Mouse (Mus musculus): ENCODE measurements around the gene Msgn1.
A peak's percentile ranks its signal among the peaks of the same experiment; 100 is the strongest.

Gene Msgn1

DNA sequence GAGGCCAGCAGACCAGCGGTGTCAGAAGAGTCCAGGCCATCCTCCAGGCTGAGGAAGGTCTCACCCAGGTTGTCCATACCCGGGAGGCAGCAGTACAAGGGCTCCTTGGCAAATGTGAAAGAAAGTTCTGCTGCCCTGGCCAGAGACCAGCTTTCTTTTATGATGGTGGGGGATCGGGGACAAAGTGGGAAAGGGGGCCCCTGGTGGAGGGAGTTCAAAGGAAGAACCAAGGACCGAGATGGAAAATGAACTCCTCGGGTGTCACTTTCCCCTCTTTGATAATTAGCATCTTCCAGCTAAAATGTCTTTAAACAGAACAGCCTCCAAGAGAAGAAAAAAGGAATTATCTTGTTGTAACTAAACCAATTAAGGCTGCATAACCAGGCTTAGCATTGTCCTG, at the start of gene Msgn1:
TSS of gene Msgn1 (minus strand) at position 101 of the 400 bp plus-strand sequence.
- DNase-seq (ENCODE audit: low spot score in 2 of 2): no peak

- DNase-seq (ENCODE audit: low spot score in 2 of 2): no peak
These were observed 41.5 kb upstream of the Msgn1 start for GRCm38 (mm10) chr12:11250322-11250721.

DNA sequence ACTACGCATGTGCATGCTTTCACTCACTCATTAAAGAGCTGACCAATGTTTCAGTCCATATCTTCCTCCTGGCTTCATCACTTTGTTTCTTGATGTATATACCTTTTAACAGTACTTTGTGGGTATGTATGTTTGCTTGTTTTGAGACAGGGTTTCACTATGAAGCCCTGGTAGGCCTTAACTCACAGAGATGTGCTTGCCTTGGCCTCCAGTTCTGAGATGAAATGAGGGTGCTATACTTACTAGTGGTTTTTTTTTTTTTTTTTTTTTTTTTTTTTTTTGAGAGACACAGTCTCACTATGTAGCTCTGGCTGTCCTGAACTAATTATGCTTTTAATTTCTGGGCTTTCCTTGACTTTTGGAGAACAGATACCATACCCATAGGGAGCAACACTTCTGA, 38.7 kb upstream of the Msgn1 start:
- DNase-seq (ENCODE audit: low spot score in 2 of 2): no peak

GRCm38 (mm10) chr12:11235996-11236395, 27.2 kb upstream of the Msgn1 start:
- no peak for DNase-seq (ENCODE audit: low spot score in 2 of 2)

- DNase-seq (ENCODE audit: low spot score in 2 of 2): no peak
These were observed 21.5 kb upstream of the Msgn1 start for GRCm38 (mm10) chr12:11230267-11230666.

GRCm38 (mm10) chr12:11226529-11227268, 17.9 kb upstream of the Msgn1 start:
- DNase-seq (ENCODE audit: low spot score in 2 of 2): no peak

DNA sequence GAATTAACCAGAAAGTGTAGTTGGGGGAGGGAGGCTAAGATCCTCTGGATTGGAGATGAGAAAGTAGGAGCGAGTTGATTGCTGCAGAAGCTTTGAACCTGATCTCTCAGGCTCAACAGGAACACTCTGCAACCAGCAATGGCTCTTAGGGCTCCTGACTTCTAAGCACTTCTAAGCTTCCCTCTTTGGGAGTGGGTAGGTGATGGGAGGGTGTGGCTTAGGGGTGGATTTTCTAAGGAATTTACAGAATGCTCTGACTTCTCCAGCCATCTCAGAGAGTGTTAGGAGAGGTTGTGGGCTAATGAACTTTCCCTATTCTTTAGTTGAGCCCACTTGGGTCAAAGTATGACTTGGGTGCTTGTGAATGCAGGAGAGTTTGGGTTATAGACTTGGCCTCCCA, 17.4 kb upstream of the Msgn1 start:
- no peak for DNase-seq (ENCODE audit: low spot score in 2 of 2)

GRCm38 (mm10) chr12:11224722-11225121, 15.9 kb upstream of the Msgn1 start:
- no peak for DNase-seq (ENCODE audit: low spot score in 2 of 2)

DNA sequence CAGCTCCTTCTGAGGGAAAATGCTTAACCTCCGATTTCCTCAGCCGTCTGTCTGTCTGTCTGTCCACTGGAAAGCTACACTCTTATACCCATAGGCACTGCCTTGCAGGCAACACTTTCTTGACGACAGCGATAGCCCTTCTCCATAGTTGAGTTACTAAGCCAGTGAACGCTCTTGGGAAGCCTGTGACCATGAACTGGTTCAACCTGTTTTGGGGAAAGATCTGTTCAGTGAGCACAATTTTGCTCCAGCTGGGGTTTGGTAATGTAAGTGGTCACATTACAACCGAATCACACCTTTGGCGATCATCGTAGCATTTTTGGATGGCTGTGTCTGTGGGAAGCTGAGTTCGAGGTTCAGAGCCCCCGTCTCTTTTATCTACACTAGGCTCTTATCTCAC, 14.3 kb upstream of the Msgn1 start:
- no peak for DNase-seq (ENCODE audit: low spot score in 2 of 2)

DNA sequence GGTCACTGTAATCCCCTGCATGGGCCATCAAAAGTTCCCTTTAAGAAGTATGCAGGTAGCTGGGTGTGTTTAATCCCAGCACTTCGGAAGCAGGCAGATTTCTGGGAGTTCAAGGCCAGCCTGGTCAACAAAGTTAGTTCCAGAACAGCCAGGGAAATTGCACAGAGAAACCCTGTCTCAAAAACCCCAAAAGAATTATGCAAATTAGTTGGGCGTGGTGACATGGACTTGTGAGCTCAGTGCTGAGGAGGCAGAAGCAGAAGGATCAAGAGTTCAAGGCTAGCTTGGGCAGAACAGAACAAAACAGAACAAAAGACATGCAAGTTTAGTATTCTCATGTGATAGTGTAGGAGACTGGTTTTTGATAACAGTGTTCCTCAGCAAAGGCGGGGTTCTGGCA, 13.8 kb upstream of the Msgn1 start:
- no peak for DNase-seq (ENCODE audit: low spot score in 2 of 2)

- peak in 1 of 2 experiments; percentile 24 for DNase-seq (ENCODE audit: low spot score in 2 of 2)
These were observed 13.0 kb upstream of the Msgn1 start for GRCm38 (mm10) chr12:11221524-11222330.

- no peak for DNase-seq (ENCODE audit: low spot score in 2 of 2)
These were observed 9.0 kb upstream of the Msgn1 start for GRCm38 (mm10) chr12:11217726-11218250.

- no peak for DNase-seq (ENCODE audit: low spot score in 2 of 2)
These were observed 7.7 kb upstream of the Msgn1 start for GRCm38 (mm10) chr12:11216454-11216853.

DNA sequence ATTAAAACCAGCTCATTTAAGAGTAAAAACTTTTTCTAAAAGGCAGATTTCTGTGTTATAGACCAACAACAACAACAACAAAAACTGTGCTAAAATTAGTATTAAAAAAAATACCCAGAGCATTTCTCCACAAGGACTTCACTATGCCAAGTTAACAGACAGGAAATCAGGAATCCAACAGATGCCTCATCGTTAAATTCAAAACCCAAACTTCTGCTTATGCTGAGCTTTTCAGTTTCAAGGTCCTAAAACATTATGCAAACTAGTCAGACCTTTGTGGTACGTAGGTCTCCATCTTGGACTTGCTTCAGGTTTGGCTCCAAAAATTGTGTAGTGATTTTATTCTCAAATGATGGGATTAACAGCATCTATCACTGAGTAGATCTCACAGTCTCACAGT, 6.8 kb upstream of the Msgn1 start:
- DNase-seq (ENCODE audit: low spot score in 2 of 2): no peak

GRCm38 (mm10) chr12:11214776-11215175, 6.0 kb upstream of the Msgn1 start:
- no peak for DNase-seq (ENCODE audit: low spot score in 2 of 2)

DNA sequence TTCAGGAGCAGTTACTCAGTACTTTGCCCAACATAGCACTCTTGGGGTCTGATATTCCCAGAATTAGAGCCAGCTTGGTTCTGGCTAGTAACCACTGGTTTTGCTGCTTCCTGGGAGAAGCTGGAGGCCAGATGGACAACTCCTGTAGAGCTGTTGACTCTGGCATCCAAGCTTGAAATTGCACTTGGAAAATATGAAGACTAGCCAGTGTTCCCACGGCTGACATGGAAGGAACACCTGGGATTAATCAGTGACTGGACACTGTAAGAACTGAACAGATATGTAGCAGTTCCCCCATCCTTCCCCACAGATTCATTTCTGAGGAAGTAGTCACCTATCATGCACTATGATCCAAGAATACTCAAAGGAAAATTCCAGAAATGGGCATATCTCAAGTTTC, 4.1 kb upstream of the Msgn1 start:
- DNase-seq (ENCODE audit: low spot score in 2 of 2): no peak

- no peak for DNase-seq (ENCODE audit: low spot score in 2 of 2)
These were observed 1.6 kb upstream of the Msgn1 start for GRCm38 (mm10) chr12:11210361-11210760.

- no peak for DNase-seq (ENCODE audit: low spot score in 2 of 2)
These were observed 864 bp upstream of the Msgn1 start for GRCm38 (mm10) chr12:11209636-11210035.

DNA sequence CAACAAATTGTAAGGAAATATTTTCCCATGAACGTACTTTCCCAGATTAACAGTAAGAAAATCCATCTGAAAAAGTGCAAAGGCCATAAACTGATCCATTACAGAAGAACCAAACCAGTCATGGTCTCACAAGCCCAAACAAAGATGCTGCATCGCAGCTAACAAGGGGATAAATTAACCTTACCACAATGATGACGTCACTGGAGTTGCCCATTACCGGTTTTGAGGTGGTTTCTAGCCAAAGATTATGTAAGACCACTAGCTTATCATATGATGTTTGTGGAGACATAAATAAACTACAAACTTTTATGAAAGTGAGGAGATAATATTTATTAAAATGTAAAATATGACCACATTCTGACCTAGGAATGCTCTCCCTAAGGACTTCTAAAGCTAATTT, 2.5 kb downstream of the Msgn1 start:
- no peak for DNase-seq (ENCODE audit: low spot score in 2 of 2)

- DNase-seq (ENCODE audit: low spot score in 2 of 2): peak in 1 of 2 experiments; percentile 31
These were observed 4.8 kb downstream of the Msgn1 start for GRCm38 (mm10) chr12:11203694-11204665.

DNA sequence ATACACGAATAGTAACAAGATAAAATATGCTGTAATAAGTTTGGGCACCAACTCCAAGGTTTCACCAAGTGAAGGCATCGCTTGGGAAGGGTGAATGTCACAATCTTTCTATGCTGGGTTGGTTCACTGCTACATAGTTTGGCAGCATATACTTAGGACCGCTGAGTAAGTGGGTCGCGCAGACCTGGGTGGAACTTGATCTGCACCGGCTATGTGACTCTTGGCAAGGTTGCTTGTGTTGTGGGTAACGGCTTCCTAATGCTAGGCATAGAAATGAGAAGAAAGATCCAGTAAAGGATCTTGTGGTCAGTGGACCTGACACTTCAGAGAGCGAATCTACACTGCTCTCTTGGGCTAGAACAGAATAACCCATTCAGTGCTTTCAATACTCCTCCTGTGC, 6.3 kb downstream of the Msgn1 start:
- no peak for DNase-seq (ENCODE audit: low spot score in 2 of 2)

DNA sequence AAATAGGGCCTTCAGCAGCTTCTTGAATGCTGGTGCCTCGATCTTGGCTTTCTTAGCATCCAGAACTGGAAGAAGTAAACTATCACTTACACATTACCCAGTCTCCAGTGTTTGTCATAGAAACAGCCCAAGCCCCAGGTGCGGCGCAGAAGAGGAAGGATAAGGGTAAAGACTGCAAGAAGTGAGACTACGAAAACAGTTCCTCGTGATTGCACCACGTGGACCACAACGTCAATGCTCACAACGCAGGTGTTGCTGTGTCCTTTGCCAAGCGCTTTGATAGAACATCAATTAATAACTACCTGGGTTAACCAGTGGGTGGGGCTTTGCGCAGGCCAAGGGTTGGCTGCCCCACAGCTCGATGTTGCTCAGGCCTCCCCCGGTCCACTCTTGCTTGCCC, 8.1 kb downstream of the Msgn1 start:
- DNase-seq (ENCODE audit: low spot score in 2 of 2): no peak

Data from right cerebral cortex, postnatal 10 days (tissue).